Mouse (Mus musculus) testis, postnatal 14 days (tissue): Measurements from ENCODE around the gene Pdilt.
"Not testable (repeated sequence)": the region's sequence is repeated elsewhere in the genome, so short reads cannot be mapped to it uniquely, and the experiment has no call there.

Experiments used
- DNase-seq: peaks from one replicate; pipeline ENCODE4 v3.0.0; 2021; ENCODE audit warnings: low spot score

Gene Pdilt

GRCm38 (mm10) chr7:119523389-119523788, at the start of gene Pdilt:
Gene Pdilt (minus strand): TSS chr7:119523489.
- DNase-seq, result no peak

- not testable (repeated sequence) for DNase-seq
Measured at GRCm38 (mm10) chr7:119562476-119562875, 39.2 kb upstream of the Pdilt start.

- DNase-seq, result no peak
Measured at GRCm38 (mm10) chr7:119561441-119561840, 38.2 kb upstream of the Pdilt start.

GRCm38 (mm10) chr7:119560452-119560835, 37.2 kb upstream of the Pdilt start:
- DNase-seq, result no peak

GRCm38 (mm10) chr7:119559789-119560451, 36.6 kb upstream of the Pdilt start:
- DNase-seq, result no peak

GRCm38 (mm10) chr7:119554040-119554439, 30.8 kb upstream of the Pdilt start, which contains the start of gene Acsm2:
Gene Acsm2 (plus strand): TSS chr7:119554340.
- DNase-seq, result no peak

GRCm38 (mm10) chr7:119550471-119551222, 27.4 kb upstream of the Pdilt start:
- no peak for DNase-seq

GRCm38 (mm10) chr7:119545572-119545971, 22.3 kb upstream of the Pdilt start:
- DNase-seq, result no peak

- DNase-seq, result no peak
Measured at GRCm38 (mm10) chr7:119542445-119542844, 19.2 kb upstream of the Pdilt start.

- no peak for DNase-seq
Measured at GRCm38 (mm10) chr7:119534389-119534788, 11.1 kb upstream of the Pdilt start.

GRCm38 (mm10) chr7:119532924-119533323, 9.6 kb upstream of the Pdilt start:
- no peak for DNase-seq

GRCm38 (mm10) chr7:119528617-119529016, 5.3 kb upstream of the Pdilt start:
- no peak for DNase-seq

- DNase-seq, result no peak
Measured at GRCm38 (mm10) chr7:119527548-119527947, 4.3 kb upstream of the Pdilt start.

GRCm38 (mm10) chr7:119527135-119527534, 3.8 kb upstream of the Pdilt start:
- DNase-seq, result no peak

- no peak for DNase-seq
Measured at GRCm38 (mm10) chr7:119526486-119526885, 3.2 kb upstream of the Pdilt start.

- peak; percentile 41 for DNase-seq
Measured at GRCm38 (mm10) chr7:119525881-119526281, 2.6 kb upstream of the Pdilt start.

- DNase-seq, result no peak
Measured at GRCm38 (mm10) chr7:119522385-119522784, 904 bp downstream of the Pdilt start.

- no peak for DNase-seq
Measured at GRCm38 (mm10) chr7:119521816-119522215, 1.5 kb downstream of the Pdilt start.

GRCm38 (mm10) chr7:119519654-119520053, 3.6 kb downstream of the Pdilt start:
- peak; percentile 66 for DNase-seq

- DNase-seq, result no peak
Measured at GRCm38 (mm10) chr7:119519163-119519562, 4.1 kb downstream of the Pdilt start, which contains the start of gene Acsm5. Gene Acsm5 (plus strand): TSS chr7:119519463.

GRCm38 (mm10) chr7:119516272-119516558, 7.1 kb downstream of the Pdilt start:
- DNase-seq, result no peak

GRCm38 (mm10) chr7:119515492-119516271, 7.6 kb downstream of the Pdilt start:
- peak; percentile 9 for DNase-seq

GRCm38 (mm10) chr7:119513056-119513455, 10.2 kb downstream of the Pdilt start:
- peak; percentile 27 for DNase-seq
